Mouse (Mus musculus) bone marrow, adult 2 months (tissue): Measurements from ENCODE around the gene Tmem213.

Experiments
- CTCF ChIP-seq: fragments of 200-500 bp; IDR thresholded peaks from 2 replicates; pipeline ENCODE4 v1.5.1; 2011; ENCODE audit warnings: low read length, control low read depth; ENCODE audit not compliant: control insufficient read depth, insufficient read depth
- POLR2A ChIP-seq: fragments of 200-500 bp; IDR thresholded peaks from 2 replicates; pipeline ENCODE4 v1.6.1; 2011; ENCODE audit warnings: low read depth, mild to moderate bottlenecking, control low read depth, low read length, borderline replicate concordance; ENCODE audit not compliant: control insufficient read depth

DNA sequence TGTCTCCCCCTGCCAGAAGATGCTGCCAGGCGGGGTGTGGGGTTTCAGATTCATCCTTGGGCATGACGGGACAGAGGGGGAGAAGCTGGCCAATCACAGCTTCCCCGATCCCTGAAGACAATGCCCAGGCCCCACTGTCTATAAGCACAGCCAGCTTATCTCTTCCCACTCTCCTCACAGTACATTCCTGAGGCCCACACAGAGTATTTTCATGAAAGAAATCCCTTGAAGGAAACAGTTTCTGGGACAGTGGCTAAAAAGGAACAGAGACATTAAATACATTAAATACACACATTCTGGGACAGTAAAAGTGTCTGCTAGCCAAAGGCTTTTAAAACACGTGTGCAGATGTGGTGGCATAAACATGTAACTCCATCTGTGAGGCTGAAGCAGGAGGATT, 28.7 kb upstream of the Tmem213 start:
- TF ChIP-seq POLR2A (no peak), CTCF (no peak)
